Mouse (Mus musculus): ENCODE data around the gene Ift172. TPM values are rescaled to one million over a fixed set of nuclear protein-coding genes. Genes with fewer than 3 reads are reported as not detected.

The Ift172 gene
- total RNA-seq, 2 experiments from 2014 or later, result 26.0 to 34.8 TPM

- no peak for TF ChIP-seq CTCF (IDR thresholded peaks at IDR 0.05)
- DNase-seq, result peak; percentile 55
- H3K27ac ChIP-seq, result peak overlapping the region; percentile 81
- H3K4me3 ChIP-seq, result peak overlapping the region; percentile 45
- intact Hi-C loops (cut with DNase I), result no loop called here
Measured at GRCm38 (mm10) chr5:31254452-31254851, 36.5 kb downstream of the Ift172 start.

DNA sequence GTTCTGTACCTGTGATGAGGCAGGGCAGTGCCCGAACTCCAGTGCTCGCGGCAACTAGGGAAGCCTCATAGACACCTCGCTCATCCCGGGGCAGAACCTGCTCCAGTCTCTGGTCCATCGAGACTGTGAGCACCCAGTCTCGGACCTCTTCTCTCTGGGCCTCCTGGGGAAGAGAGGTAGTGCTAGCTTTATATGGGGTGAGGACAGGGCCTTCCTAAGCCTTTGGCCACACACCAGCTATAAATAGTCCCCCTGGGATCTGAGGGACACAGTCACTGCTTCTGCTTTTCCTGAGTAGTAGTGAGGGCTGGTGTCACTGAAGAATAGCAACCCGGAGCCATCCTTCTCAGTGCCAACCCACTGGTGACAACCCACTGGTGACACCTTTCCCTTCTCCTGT, 37.1 kb downstream of the Ift172 start:
- Histone ChIP-seq H3K4me3 (peak overlapping the region; percentile 45), H3K27ac (peak overlapping the region; percentile 81)
- intact Hi-C loops (cut with DNase I), result no loop called here
- no peak for DNase-seq
- TF ChIP-seq CTCF (IDR thresholded peaks at IDR 0.05), result no peak

DNA sequence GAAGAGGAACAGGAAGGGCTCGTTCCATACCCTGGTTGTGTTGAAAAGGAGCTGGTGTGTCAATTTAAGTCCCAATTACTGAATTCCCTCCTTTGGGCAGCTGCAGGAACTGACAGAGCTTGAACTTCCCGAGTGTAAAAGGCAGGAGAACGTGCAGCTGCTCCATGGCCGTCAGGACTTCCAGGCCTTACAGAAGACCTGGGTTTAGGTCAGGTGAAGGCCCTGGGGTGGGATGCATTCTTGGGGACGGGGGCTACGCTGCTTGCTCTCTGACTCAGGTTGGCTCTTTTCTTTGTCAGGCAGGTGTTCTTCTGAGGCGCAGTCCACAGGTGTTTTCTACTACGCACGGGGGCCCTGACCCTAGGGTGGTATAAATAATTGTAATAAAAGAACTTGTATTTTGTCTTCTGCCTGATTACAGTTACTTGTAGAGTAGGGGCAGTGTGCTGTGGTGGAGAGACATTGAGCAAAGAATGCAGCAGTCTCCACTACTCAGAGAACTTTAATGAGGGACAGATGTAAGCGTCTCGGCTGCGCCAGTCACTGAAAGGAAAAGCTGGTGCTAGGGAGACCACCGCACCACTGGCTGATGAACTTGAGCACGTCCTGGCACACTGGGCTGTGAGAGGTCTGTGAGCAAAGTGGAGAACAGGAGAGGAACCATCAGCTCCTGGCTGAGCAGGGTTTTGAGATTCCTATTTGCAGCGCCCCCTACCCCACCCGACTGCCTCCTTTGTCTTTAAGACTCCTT, 37.9 kb downstream of the Ift172 start:
- DNase-seq, result no peak
- no peak overlapping the region for H3K4me3 ChIP-seq
- H3K27ac ChIP-seq, result peak overlapping the region; percentile 81
- TF ChIP-seq CTCF (IDR thresholded peaks at IDR 0.05), result no peak
- intact Hi-C loops (cut with DNase I), result no loop called here

DNA sequence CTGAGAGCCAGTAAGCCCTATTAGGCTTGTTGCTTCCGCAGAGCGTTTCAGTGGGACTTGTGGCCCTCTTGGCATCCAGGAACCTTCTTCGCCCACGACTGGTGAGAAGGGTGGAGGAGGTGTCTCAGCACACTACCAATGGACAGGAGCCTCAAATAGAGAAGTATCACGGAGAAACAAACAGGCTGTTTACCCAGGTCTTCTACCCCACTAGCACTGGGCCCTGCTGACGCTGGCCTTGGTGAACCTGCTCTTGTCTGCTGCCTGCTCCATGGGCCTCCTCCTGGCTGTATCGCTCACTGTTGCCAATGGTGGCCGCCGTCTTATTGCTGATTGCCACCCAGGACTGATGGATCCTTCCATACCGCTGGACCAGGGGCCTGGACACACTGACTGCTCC, 38.8 kb downstream of the Ift172 start:
- intact Hi-C loops (cut with DNase I), result no loop called here
- no peak overlapping the region for H3K4me3 ChIP-seq
- TF ChIP-seq CTCF (IDR thresholded peaks at IDR 0.05), result no peak
- 0 out of 2 replicates have a peak overlapping the region, but pooled peaks have one; percentile 12 for H3K27ac ChIP-seq
- no peak for DNase-seq

DNA sequence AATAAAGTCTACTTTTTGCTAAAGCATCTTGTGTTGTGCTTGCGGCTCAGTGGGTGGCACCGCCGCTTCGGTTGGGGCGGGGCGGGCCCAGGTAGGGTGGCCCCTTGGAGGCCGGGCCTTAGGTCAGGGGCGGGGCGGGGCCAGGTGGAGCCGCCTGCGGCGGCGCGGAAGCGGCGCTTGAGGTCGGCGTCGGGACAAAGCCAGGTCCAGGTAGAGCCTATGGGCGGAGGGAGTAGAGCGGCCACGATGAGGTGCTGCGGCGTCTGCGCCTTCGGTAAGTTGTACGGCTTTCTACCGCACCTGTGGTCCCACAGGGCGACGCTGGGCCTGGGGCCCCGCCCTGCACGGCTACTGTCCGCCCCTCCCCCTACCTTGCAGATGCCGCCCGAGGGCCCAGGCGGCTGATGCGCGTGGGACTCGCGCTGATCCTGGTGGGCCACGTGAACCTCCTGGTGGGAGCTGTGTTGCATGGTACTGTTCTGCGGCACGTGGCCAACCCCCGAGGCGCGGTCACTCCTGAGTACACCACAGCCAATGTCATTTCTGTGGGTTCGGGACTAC, 39.3 kb downstream of the Ift172 start, which contains the start of gene Krtcap3:
Gene Krtcap3, plus strand, starts transcription at position 151 of the 561 bp plus-strand sequence.
- intact Hi-C loops (cut with DNase I), result no loop called here
- no peak within 1 kb of the TSS for H3K4me3 ChIP-seq

DNA sequence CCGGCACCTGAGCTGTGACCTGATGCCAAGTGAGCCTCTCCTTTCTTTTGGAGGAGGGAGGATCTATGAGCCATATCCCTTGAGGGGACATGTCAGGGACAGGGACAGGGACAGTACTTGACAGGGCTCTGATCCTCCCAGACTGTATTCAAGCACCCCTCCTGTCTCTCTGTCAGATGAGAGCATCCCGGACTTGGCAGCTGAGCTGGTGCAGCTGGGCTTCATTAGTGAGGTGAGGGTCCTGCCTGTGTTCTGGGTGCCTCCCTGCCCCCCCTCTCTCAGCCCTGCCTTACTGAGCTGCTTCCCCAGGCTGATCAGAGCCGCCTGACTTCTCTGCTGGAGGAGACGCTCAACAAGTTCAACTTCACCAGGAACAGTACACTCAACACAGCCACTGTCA, 40.2 kb downstream of the Ift172 start:
- intact Hi-C loops (cut with DNase I), result no loop called here
- TF ChIP-seq CTCF (IDR thresholded peaks at IDR 0.05), result no peak
- no peak overlapping the region for H3K4me3 ChIP-seq

More for the DNA sequence above, 39.3 kb downstream of the Ift172 start, which contains the start of gene Krtcap3:
- H3K27ac ChIP-seq, result 0 out of 2 replicates have a peak within 1 kb of the TSS, but pooled peaks have one; percentile 12
- no peak for TF ChIP-seq CTCF (IDR thresholded peaks at IDR 0.05)
- no peak for DNase-seq

DNA sequence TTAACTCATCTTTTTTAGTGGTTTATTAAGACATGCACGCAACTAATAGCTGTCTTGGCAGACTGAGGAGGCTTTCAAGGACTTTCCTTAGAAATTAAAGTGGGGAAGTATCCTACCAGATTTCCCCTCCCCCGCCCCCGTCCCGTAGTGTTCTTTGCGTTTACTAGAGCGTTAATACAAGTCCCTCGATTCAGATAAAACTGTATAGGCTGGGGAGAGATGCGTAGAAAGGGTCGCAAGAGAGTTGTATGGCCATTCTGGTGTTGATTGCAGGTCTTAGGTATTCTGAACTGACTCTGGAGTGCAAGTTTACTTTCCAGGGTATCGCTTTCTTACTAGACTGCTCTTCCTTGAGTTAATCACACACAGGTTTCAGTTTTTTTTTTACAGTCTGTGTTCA, 48.7 kb downstream of the Ift172 start:
- H3K27ac ChIP-seq, result peak overlapping the region; percentile 99
- TF ChIP-seq CTCF (IDR thresholded peaks at IDR 0.05), result no peak
- intact Hi-C loops (cut with DNase I), result no loop called here

More for the DNA sequence above, 40.2 kb downstream of the Ift172 start:
- no peak overlapping the region for H3K27ac ChIP-seq
- no peak for DNase-seq

GRCm38 (mm10) chr5:31241522-31242034, 49.3 kb downstream of the Ift172 start:
- Histone ChIP-seq H3K27ac (peak overlapping the region; percentile 99), H3K4me3 (peak overlapping the region; percentile 99)
- TF ChIP-seq CTCF (IDR thresholded peaks at IDR 0.05), result no peak
- no peak for DNase-seq
- intact Hi-C loops (cut with DNase I), result loop anchor here (2.0 kb wide), 2 partner anchors 21 to 49 kb away; partner anchors contain the start of genes Ift172 and Ppm1g

More for the DNA sequence above, 48.7 kb downstream of the Ift172 start:
- no peak for DNase-seq
- peak overlapping the region; percentile 99 for H3K4me3 ChIP-seq

GRCm38 (mm10) chr5:31240637-31241521, 50.0 kb downstream of the Ift172 start, which contains the start of the genes Nrbp1 and Gm9970:
Nrbp1 (plus strand) TSS chr5:31240864.
Gm9970 (minus strand) TSS chr5:31241232.
- H3K27ac ChIP-seq, result peak within 1 kb of the TSS; percentile 99
- DNase-seq, result peak; percentile 99
- intact Hi-C loops (cut with DNase I), result loop anchor here (2.0 kb wide), 2 partner anchors 20 to 50 kb away; partner anchors contain the start of genes Ift172 and Ppm1g
- H3K4me3 ChIP-seq, result peak within 1 kb of the TSS; percentile 99
- no peak for TF ChIP-seq CTCF (IDR thresholded peaks at IDR 0.05)

- no peak for DNase-seq
- H3K27ac ChIP-seq, result no peak overlapping the region
- TF ChIP-seq CTCF (IDR thresholded peaks at IDR 0.05), result no peak
- no peak overlapping the region for H3K4me3 ChIP-seq
- intact Hi-C loops (cut with DNase I), result no loop called here
Measured at GRCm38 (mm10) chr5:31226641-31227040, 64.3 kb downstream of the Ift172 start.

DNA sequence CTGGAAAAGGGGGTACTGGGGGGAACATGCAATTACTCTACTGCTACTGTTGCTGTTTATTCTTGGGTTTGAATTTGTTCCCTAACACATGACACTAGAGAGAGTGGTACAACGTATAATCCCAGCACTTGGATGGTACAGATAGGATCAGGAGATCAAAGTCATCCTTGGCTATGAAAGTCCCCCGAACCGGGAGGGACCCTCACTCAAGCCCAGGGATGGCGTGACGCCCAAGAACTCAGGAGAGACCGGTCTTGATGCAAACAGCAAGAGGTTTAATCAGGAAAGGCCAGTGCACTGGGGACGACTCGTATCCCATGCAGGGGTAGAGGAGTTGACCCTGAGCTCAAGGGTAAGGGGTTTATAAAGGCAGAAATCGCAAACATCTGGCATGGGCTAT, 68.2 kb downstream of the Ift172 start:
- H3K27ac ChIP-seq, result no peak overlapping the region
- TF ChIP-seq CTCF (IDR thresholded peaks at IDR 0.05), result no peak
- intact Hi-C loops (cut with DNase I), result loop anchor here (5.0 kb wide), 1 partner anchor 40 kb away; the partner anchor contains the start of gene Gtf3c2
- H3K4me3 ChIP-seq, result no peak overlapping the region
- DNase-seq, result no peak

Data from gastrocnemius, adult 2 months (tissue).